Mouse (Mus musculus) left cerebral cortex, adult 2 months (tissue): ENCODE data around the gene Hoxb9. TPM values are rescaled to one million over a fixed set of nuclear protein-coding genes. Genes with fewer than 3 reads are reported as not detected.
A peak's percentile ranks its signal among the peaks of the same experiment; 100 is the strongest.

Experiments
- DNase-seq, 2 experiments: peaks; one replicate each; pipeline ENCODE4 v3.0.0; 2021 to 2022; ENCODE audit warnings: low spot score in 2 of 2, mixed read lengths in 1 of 2; ENCODE audit errors: extremely low spot score in 1 of 2
- H3K27ac ChIP-seq: fragments of 200-600 bp; 2 replicates; pipeline ENCODE4 v1.8.1; 2022
- H3K4me3 ChIP-seq: fragments of 200-600 bp; 2 replicates; pipeline ENCODE4 v1.8.1; 2022
- CTCF ChIP-seq: fragments of 200-600 bp; IDR thresholded peaks from 2 replicates; pipeline ENCODE4 v1.8.1; 2022; ENCODE audit warnings: antibody characterized with exemption, mild to moderate bottlenecking, moderate library complexity
- intact Hi-C: fragments of 180-260 bp; cut with DNase I; formaldehyde crosslinking; loops from one replicate; pipeline ENCODE4 v1.15.1; 2025
- total RNA-seq, 2 experiments: library from RNA; stranded (reverse); gene quantifications; 2 replicates each; pipeline ENCODE4 v1.2.3; 2021

The Hoxb9 gene
- total RNA-seq, 2 experiments from 2014 or later, result not detected

DNA sequence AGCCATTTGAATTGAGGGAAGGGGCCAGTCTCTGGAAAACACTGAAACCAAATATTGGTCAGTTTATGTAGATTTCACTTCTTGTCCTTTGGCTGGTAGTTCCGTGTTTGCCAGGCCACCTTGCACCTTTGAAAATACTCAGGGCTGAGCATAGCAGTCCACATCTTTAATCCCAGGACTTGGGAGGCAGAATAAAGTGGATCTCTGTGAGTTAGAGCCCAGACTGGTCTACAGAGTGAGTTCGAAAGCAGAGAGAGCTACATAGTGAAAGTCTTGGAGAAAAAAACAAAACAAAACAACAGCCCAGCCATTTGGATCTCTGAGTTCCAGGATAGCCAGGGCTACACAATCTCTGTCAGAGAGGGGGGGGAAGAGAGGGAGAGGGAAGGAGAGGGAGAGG lies 14.1 kb upstream of the Hoxb9 start:
- no peak overlapping the region for H3K27ac ChIP-seq
- intact Hi-C loops, result no loop called here
- TF ChIP-seq CTCF, result no peak
- no peak overlapping the region for H3K4me3 ChIP-seq
- DNase-seq, result no peak

DNA sequence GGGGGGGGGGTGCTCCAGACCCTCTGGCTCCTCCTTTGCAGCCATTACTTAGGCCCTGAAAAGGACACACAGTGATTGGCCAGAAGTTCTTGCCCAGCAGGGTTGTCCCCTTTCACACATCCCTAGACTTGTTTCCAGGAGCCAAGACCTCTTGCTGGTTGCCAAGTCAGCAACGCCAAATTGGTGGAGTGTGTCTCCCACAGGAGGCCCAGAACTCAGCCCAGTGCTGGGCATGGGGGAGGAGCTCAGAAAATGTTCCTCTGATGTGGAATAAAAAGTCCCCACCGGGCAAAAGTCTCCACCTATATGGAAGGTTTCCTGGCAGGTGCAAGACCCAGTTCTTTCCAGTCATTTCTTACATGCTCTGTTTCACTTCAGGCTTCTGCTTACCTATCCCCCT lies 12.2 kb upstream of the Hoxb9 start:
- intact Hi-C loops, result no loop called here
- H3K27ac ChIP-seq, result no peak overlapping the region
- H3K4me3 ChIP-seq, result no peak overlapping the region
- no peak for DNase-seq
- no peak for TF ChIP-seq CTCF

DNA sequence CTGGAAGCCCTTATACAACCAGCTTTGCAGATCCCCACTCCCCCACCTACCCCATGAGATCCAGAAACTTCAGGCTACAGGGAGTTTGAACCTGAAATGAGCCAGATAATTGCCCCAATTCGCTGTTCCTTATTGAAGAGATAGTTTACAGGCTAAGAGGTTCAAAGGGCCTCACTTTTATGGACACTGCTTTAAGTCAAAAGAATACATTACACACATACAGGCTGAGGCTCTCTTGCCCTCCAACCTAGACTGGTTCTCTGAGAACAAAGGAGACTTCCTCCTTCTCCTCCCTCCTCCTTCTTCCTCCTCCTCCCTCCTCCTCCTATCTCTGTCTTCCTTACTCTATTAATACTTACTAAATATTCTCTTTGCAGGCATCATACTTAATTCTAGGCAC lies 11.7 kb upstream of the Hoxb9 start:
- no peak for DNase-seq
- no peak for TF ChIP-seq CTCF
- Histone ChIP-seq H3K27ac (no peak overlapping the region), H3K4me3 (no peak overlapping the region)
- intact Hi-C loops, result no loop called here

DNA sequence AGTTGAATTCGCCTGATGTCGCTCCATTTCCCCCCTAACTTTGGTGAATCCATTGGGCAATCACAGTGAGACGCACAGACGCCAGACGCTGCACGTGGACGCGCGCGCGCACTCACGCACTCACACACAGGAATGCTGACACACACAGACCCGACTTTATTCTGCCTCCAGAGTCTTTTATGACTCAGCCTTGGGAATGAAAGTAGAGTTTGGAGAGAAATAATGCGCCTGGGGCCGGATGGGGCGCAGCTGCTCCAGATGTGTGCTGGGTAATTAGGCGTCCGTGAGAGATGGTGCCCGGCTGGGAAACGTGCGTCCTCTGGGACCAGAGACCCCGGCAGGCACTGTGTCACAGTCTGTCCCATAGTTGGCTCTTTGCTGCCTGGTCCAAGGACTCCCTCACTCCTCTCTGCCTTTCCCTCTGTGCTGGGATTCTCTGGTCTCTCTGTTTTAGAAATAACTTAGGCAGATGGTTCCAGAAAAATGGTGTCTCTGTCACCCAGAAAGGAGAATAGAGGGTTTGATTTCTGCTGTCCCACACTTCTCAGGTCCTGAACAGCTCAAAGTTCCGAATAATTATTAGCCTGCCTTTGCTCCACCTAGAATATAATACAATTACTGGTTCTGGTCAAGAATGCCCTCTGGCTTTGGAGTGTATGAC lies 10.8 kb upstream of the Hoxb9 start:
- no peak for TF ChIP-seq CTCF
- intact Hi-C loops, result loop anchor here (5.0 kb wide), 2 partner anchors 67 to 248 kb away; no protein-coding TSS in a partner anchor
- no peak overlapping the region for H3K27ac ChIP-seq
- no peak for DNase-seq
- no peak overlapping the region for H3K4me3 ChIP-seq

DNA sequence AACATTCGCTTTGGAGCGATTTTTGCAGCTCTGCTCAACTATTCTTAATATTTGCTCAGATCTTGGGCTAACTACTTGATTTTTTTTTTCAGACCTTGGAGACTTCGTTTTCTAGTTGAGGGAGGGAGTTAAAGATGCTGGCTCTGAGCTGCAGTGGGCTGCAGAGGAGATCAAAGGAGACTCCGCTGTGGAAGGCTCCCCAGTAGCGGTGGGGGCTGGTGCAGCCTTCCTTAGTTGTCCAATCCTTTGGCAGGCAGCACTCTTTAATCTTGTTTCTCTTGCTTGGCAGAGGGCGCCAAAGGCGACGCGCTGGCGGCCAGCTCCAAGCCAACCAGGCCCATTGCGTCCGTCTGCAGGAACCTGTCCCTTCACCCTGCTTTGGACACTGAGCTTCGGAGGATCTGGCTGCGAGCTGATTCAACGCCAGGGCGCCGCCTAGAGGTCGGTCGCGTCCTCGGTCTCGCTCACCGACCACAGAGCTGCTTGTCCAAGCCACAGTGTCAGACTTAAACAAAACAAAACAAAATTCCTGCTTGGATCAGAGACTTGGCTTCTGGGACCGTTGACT lies 9.8 kb upstream of the Hoxb9 start:
- Histone ChIP-seq H3K4me3 (no peak overlapping the region), H3K27ac (no peak overlapping the region)
- intact Hi-C loops, result loop anchor here (5.0 kb wide), 2 partner anchors 66 to 249 kb away; no protein-coding TSS in a partner anchor
- DNase-seq, result no peak
- TF ChIP-seq CTCF, result peak; percentile 42

DNA sequence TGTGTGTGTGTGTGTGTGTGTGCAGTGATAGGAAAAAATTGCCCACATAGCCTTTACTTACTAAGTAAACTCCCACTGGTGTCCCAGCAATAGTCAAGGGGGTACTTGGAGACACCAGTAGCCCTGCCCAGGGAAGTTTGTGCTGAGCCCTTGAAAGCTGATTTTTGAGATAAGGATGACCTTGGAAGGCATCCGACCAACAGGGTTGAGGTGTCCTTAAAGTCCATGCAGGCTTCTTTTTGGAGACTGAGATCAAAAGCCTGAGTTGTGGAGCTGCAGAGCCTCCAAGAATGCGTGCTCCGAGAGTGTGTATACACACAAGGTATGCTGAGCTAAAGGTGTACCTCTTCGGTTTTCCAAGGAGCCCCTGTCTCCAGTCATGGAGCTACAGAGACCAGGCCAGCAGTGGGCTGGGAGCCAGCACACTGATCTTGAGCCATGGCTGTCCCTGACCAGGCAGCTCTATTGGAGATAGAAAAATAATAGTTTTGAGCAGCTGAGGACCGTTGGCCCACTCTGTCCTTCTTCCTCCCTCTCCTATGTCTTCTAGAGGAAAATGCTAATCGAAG lies 8.9 kb upstream of the Hoxb9 start:
- Histone ChIP-seq H3K4me3 (no peak overlapping the region), H3K27ac (no peak overlapping the region)
- DNase-seq, result no peak
- no peak for TF ChIP-seq CTCF
- intact Hi-C loops, result loop anchor here (5.0 kb wide), 2 partner anchors 65 to 250 kb away; no protein-coding TSS in a partner anchor

DNA sequence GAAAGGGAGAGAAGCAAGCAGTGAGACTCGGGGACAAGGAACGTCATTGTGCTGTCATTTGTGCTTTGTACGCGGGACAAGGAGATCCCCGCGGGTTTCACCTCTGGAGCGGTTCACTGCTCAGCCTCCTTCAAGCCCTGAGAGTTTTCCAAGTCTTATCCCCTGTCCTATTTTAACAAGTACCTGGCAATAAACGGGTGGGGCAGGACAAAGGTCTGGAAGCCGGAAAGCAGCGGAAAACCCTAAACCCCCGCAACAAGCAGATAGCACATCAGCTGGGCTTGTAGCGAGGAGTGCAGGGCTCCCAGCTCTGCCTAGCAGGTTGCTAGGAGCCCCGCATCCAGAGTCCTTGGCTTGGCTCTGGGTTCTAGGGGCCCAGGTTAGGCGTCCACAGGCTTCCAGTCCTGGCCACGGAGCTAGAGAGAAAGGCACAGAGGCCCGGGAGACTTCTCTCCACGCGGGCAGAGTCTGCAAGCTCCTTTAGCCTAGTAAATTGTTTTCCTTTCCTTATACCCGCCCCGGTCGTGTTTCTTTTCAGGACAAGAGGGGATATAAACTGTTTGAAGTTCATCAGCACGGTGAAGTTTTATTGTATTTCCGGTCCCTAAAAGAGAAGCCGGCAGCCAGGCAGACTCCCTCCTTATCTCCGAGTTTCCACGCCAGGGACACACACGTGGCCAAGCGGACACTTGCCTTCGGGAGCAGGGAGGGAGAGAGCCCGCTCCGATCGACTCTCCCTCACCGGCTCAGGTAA lies 7.4 kb upstream of the Hoxb9 start:
- Histone ChIP-seq H3K27ac (no peak overlapping the region), H3K4me3 (no peak overlapping the region)
- no peak for TF ChIP-seq CTCF
- no peak for DNase-seq
- intact Hi-C loops, result loop anchor here (5.0 kb wide), 2 partner anchors 63 to 252 kb away; no protein-coding TSS in a partner anchor

DNA sequence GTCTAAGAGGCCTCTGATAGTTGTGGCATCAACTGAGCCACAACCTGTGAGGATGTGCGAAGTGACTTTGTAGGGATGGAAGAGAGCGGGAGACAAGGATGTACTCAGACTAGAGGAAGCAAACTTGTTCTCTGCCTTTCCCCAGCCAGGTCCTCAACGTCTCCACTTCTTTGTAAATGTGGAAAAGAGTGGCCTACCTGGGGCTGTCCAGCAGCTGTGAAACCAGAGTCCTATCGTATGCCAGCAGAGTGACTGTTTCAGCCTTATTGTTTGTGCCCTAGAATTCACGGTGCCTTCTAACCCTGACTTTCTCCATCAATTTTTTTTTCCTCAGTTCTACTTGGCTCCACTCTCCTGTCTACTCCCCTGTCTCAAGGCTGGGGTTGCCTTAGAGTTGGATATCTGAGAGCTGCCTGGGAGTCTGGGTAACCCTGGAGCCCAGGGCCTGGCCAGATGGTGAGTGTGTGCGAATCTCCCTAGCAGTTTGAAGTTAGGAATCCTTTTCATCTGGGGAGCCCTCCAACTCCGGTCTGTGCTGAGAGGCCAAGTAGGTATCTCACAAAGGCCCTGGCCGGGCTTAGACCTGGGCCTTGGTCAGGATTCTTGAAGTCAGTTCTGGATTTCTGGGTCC lies 6.8 kb upstream of the Hoxb9 start:
- intact Hi-C loops, result loop anchor here (5.0 kb wide), 3 partner anchors 63 to 252 kb away; partner anchors contain the start of gene Hoxb13
- DNase-seq, result no peak
- Histone ChIP-seq H3K27ac (no peak overlapping the region), H3K4me3 (no peak overlapping the region)
- TF ChIP-seq CTCF, result no peak

DNA sequence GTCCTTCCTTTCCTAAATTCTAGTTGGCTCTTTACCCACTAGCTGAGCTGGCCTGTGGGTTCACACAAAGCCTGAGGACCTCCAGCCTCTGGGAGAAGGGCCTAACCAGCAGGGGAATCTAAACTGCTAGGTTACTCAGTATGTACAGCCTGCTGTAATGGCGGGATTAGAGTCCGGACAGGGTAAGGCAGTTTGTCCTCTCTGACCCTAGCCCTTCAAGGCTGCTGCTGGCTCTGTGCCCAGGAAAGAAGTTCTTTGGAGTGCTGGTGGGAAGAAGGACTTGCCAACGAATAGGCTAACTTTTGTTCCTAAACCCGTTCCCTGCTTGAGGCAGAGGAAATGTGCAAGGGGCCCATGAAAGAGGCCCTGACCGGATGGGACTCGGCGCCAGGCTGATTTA lies 5.3 kb upstream of the Hoxb9 start:
- TF ChIP-seq CTCF, result no peak
- H3K4me3 ChIP-seq, result no peak overlapping the region
- intact Hi-C loops, result loop anchor here (5.0 kb wide), 1 partner anchor 74 kb away; the partner anchor contains the start of gene Hoxb13
- no peak for DNase-seq
- no peak overlapping the region for H3K27ac ChIP-seq

DNA sequence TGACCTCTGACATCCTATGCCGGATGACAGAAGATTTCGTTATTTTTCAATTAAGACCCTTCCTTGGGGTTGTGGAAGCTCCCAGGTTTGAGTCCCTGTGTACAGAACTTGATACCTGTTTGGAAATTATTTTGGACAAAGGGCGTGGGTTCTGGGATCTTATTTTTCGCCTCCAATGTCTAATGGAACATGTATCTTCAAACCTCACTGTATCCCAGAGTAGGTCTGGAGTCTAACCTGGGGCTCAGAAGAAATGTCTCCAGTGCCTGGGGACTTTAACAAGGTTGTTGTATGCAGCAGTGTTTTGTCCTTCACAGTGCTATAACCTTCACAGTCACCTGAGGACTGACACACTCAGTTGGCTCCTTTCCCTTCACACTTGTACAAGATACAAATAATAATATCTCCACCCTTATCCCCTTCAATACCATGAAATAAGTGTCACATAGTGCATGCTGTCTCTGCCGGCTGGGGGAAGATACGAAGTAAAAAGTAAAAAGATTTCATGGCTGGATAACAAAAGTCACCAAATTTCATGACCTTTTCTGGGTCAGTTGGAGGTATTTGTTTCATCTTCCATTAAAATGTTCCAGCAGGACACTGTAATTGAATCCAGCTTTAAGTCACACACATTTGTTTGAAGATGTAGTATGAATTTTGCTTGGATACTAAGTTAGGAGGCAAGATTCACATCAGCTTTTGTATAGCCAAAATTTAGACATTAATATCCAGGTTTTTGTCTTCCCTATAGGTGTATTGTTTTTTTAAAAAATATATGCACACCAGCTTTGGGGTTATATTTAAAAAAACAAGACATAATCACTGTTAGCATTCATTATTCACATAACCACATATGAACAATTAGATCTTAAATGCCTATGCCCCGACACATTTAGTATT lies 4.0 kb upstream of the Hoxb9 start:
- intact Hi-C loops, result loop anchor here (5.0 kb wide), 1 partner anchor 75 kb away; the partner anchor contains the start of gene Hoxb13
- TF ChIP-seq CTCF, result no peak
- no peak overlapping the region for H3K4me3 ChIP-seq
- DNase-seq, result no peak
- H3K27ac ChIP-seq, result no peak overlapping the region
